Mouse (Mus musculus) forebrain, embryonic 11.5 days (tissue): ENCODE measurements around the gene Gm7970. TPM values are rescaled to one million over a fixed set of nuclear protein-coding genes. Genes with fewer than 3 reads are reported as not detected.
"Not testable (repeated sequence)": the region's sequence is repeated elsewhere in the genome, so short reads cannot be mapped to it uniquely, and the experiment has no call there.

ENCODE experiments used
- ATAC-seq: fragments of 200-750 bp; cut with Nextera tagmentation; replicated peaks from 2 replicates; pipeline ENCODE4 v1.8.0; 2017; ENCODE audit warnings: moderate TSS enrichment; ENCODE audit not compliant: low FRiP score
- DNase-seq: peaks from one replicate; pipeline ENCODE4 v3.0.0-alpha.2; 2017; ENCODE audit warnings: low spot score
- H3K27ac ChIP-seq: fragments of 300-500 bp; sonication (generic); 2 replicates; pipeline ENCODE4 v1.5.1; 2014; ENCODE audit warnings: low read depth, low read length
- H3K27me3 ChIP-seq: fragments of 300-500 bp; sonication (generic); 2 replicates; pipeline ENCODE4 v1.6.1; 2014; ENCODE audit warnings: mild to moderate bottlenecking, low read length, mixed read lengths; ENCODE audit not compliant: control insufficient read depth, insufficient read depth
- H3K36me3 ChIP-seq: fragments of 300-500 bp; sonication (generic); 2 replicates; pipeline ENCODE4 v1.6.1; 2014; ENCODE audit warnings: mild to moderate bottlenecking, low read length, moderate library complexity, mixed read lengths; ENCODE audit not compliant: control insufficient read depth, insufficient read depth
- H3K4me1 ChIP-seq: fragments of 300-500 bp; sonication (generic); replicated peaks from 2 replicates; pipeline ENCODE4 v1.6.1; 2014; ENCODE audit warnings: low read length, mixed read lengths; ENCODE audit not compliant: control insufficient read depth, insufficient read depth
- H3K4me2 ChIP-seq: fragments of 300-500 bp; sonication (generic); 2 replicates; pipeline ENCODE4 v1.6.1; 2014; ENCODE audit warnings: low read depth, mild to moderate bottlenecking, low read length, moderate library complexity, mixed read lengths; ENCODE audit not compliant: severe bottlenecking
- H3K4me3 ChIP-seq: fragments of 300-500 bp; sonication (generic); 2 replicates; pipeline ENCODE4 v1.5.1; 2014; ENCODE audit warnings: low read depth, low read length
- H3K9ac ChIP-seq: fragments of 300-500 bp; sonication (generic); 2 replicates; pipeline ENCODE4 v1.6.1; 2014; ENCODE audit warnings: low read length
- H3K9me3 ChIP-seq: fragments of 300-500 bp; sonication (generic); 2 replicates; pipeline ENCODE4 v1.6.1; 2016; ENCODE audit warnings: low read length, mixed read lengths; ENCODE audit not compliant: control insufficient read depth
- WGBS: fragments of 180-500 bp; shearing (Covaris S2); extraction: QIAGEN DNeasy Blood & Tissue Kit; methylation state at CpG from one replicate; pipeline ENCODE4 v1.1.7; 2014; 5-methylcytosine and 5-hydroxymethylcytosine counted together
- polyA plus RNA-seq: library from polyadenylated mRNA; unstranded; fragments of >200 nt; fragmentation: Nextera tagmentation; extraction: Ambion mirVana; gene quantifications from 2 replicates; pipeline ENCODE4 v1.2.1, GENCODE M21; 2014

The Gm7970 gene
- polyA plus RNA-seq = not detected in 2 replicates

GRCm38 (mm10) chr14:41555483-41555882, at the start of gene Gm7970:
Gene Gm7970, minus strand, starts transcription at chr14:41555583.
- not testable (repeated sequence) for H3K4me2 ChIP-seq, H3K9ac ChIP-seq, H3K4me1 ChIP-seq, H3K4me3 ChIP-seq, H3K9me3 ChIP-seq, H3K27ac ChIP-seq, H3K36me3 ChIP-seq, H3K27me3 ChIP-seq, DNase-seq, ATAC-seq
- WGBS = no CpG with 5 or more reads among the region's 2 CpGs

GRCm38 (mm10) chr14:41600935-41601334, 45.6 kb upstream of the Gm7970 start:
- H3K9ac ChIP-seq, H3K4me3 ChIP-seq, DNase-seq, H3K36me3 ChIP-seq, ATAC-seq, H3K4me2 ChIP-seq, H3K27me3 ChIP-seq, H3K4me1 ChIP-seq, H3K9me3 ChIP-seq, H3K27ac ChIP-seq: not testable (repeated sequence)
- 91% methylated on average over 15 of the region's 15 CpGs for WGBS

- not testable (repeated sequence) for ATAC-seq
- 80% methylated on average over 1 of the region's 1 CpGs for WGBS
Observed at GRCm38 (mm10) chr14:41586346-41586745, 31.0 kb upstream of the Gm7970 start.

GRCm38 (mm10) chr14:41572911-41573310, 17.5 kb upstream of the Gm7970 start, which contains the start of gene 1700049E17Rik2:
Gene 1700049E17Rik2, plus strand, starts transcription at chr14:41573211.
- not testable (repeated sequence) for DNase-seq, H3K9me3 ChIP-seq, H3K36me3 ChIP-seq, H3K4me3 ChIP-seq, H3K27ac ChIP-seq, ATAC-seq, H3K4me1 ChIP-seq, H3K27me3 ChIP-seq, H3K4me2 ChIP-seq, H3K9ac ChIP-seq
- whole genome bisulfite sequencing = no CpG with 5 or more reads among the region's 1 CpGs

More at GRCm38 (mm10) chr14:41586346-41586745, 31.0 kb upstream of the Gm7970 start:
- not testable (repeated sequence) for H3K4me3 ChIP-seq, DNase-seq, H3K36me3 ChIP-seq, H3K4me1 ChIP-seq, H3K27ac ChIP-seq, H3K27me3 ChIP-seq, H3K4me2 ChIP-seq, H3K9ac ChIP-seq, H3K9me3 ChIP-seq

- H3K4me2 ChIP-seq, DNase-seq, H3K9ac ChIP-seq, H3K4me1 ChIP-seq, H3K27ac ChIP-seq, H3K9me3 ChIP-seq, H3K27me3 ChIP-seq, H3K4me3 ChIP-seq, ATAC-seq, H3K36me3 ChIP-seq: not testable (repeated sequence)
- 80% methylated on average over 1 of the region's 1 CpGs for WGBS
Observed at GRCm38 (mm10) chr14:41524695-41525094, 30.7 kb downstream of the Gm7970 start.

- 64% methylated on average over 5 of the region's 5 CpGs for WGBS
- H3K36me3 ChIP-seq, H3K4me3 ChIP-seq, H3K27ac ChIP-seq, H3K9me3 ChIP-seq, DNase-seq, H3K4me1 ChIP-seq, H3K27me3 ChIP-seq, H3K4me2 ChIP-seq, H3K9ac ChIP-seq, ATAC-seq: not testable (repeated sequence)
Observed at GRCm38 (mm10) chr14:41520683-41521082, 34.7 kb downstream of the Gm7970 start.

Other genes with a start within 250 kb of the Gm7970 start
- not detected in 2 replicates for gene Gm5798, start 207.0 kb downstream of the Gm7970 start, polyA plus RNA-seq
- not detected in 2 replicates for gene Gm7945, start 169.2 kb downstream of the Gm7970 start, polyA plus RNA-seq
- not detected in 2 replicates for gene Gm6482, start 147.3 kb downstream of the Gm7970 start, polyA plus RNA-seq
- not detected in 2 replicates for gene Gm7954, start 102.1 kb downstream of the Gm7970 start, polyA plus RNA-seq
- gene Gm3486, start 66.1 kb downstream of the Gm7970 start, polyA plus RNA-seq = not detected in 2 replicates
- gene 1700049E17Rik2, start 17.6 kb upstream of the Gm7970 start, polyA plus RNA-seq = not detected in 2 replicates
- not detected in 2 replicates for gene Gm3072, start 69.0 kb upstream of the Gm7970 start, polyA plus RNA-seq
- gene Gm3676, start 90.9 kb upstream of the Gm7970 start, polyA plus RNA-seq = not detected in 2 replicates
- not detected in 2 replicates for gene Gm8068, start 146.3 kb upstream of the Gm7970 start, polyA plus RNA-seq
- gene Gm7929, start 195.0 kb upstream of the Gm7970 start, polyA plus RNA-seq = not detected in 2 replicates
- not detected in 2 replicates for gene Gm47189, start 216.9 kb upstream of the Gm7970 start, polyA plus RNA-seq